Mouse (Mus musculus): ENCODE measurements around the gene Map4k4.

- TF ChIP-seq CTCF (IDR thresholded peaks at IDR 0.05; ENCODE audit: low read depth, low read length) (no peak), POLR2A (IDR thresholded peaks at IDR 0.05; ENCODE audit: borderline replicate concordance, low read depth, low read length) (no peak)
Observed at GRCm38 (mm10) chr1:40037831-40038230, 137.1 kb downstream of the Map4k4 start.
